Mouse (Mus musculus) embryo, embryonic 11 days (tissue): Measurements from ENCODE around the gene Trpm8.

ENCODE experiments used
- DNase-seq: peaks from one replicate; pipeline ENCODE4 v3.0.0-alpha.2; 2015

Gene Trpm8

GRCm38 (mm10) chr1:88286136-88286845 is 8.8 kb downstream of the Trpm8 start:
- no peak for DNase-seq

- no peak for DNase-seq
These were observed 9.6 kb downstream of the Trpm8 start for GRCm38 (mm10) chr1:88286887-88287696.

- peak; percentile 69 for DNase-seq
These were observed 10.2 kb downstream of the Trpm8 start for GRCm38 (mm10) chr1:88287697-88287980.

GRCm38 (mm10) chr1:88288056-88288788 is 10.8 kb downstream of the Trpm8 start:
- DNase-seq: no peak

GRCm38 (mm10) chr1:88288789-88289127 is 11.3 kb downstream of the Trpm8 start:
- no peak for DNase-seq

- DNase-seq: no peak
These were observed 11.7 kb downstream of the Trpm8 start for GRCm38 (mm10) chr1:88289152-88289551.

DNA sequence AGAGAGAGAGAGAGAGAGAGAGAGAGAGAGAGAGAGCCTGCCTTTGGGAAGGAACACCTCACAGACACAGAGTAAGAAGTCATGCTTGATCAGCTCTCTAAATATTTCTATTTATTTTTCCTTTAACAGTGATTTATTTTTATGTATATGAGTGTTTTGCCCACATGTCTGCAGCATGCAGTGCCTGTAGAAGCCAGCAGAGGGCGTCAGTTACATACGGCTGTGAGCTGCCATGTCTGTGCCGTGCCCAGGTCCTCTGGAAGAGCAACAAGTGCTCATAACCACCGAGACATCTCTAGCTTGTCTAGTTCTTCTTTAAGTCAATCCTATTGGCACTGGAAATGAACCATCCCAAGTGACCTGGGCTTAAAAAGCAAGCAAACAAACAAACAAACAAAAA is 12.5 kb downstream of the Trpm8 start:
- peak; percentile 60 for DNase-seq

GRCm38 (mm10) chr1:88290511-88290910 is 13.1 kb downstream of the Trpm8 start:
- DNase-seq: no peak

GRCm38 (mm10) chr1:88291409-88292005 is 14.0 kb downstream of the Trpm8 start:
- no peak for DNase-seq

DNA sequence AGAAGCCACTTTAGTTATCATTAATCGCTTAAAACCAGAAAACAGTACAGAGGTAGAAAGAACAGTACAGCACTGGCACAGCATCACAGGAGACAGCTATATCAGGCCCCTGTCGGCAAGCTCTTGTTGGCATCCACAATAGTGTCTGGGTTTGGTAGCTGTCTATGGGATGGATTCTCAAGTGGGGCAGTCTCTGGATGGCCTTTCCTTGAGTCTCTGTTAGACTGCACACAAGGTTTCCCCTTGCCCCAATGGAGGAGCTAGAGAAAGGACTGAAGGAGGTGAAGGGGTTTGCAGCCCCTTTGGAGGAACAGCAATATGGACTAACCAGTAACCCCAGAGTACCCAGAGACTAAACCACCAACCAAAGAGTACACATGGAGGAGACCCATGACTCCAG is 14.6 kb downstream of the Trpm8 start:
- no peak for DNase-seq

DNA sequence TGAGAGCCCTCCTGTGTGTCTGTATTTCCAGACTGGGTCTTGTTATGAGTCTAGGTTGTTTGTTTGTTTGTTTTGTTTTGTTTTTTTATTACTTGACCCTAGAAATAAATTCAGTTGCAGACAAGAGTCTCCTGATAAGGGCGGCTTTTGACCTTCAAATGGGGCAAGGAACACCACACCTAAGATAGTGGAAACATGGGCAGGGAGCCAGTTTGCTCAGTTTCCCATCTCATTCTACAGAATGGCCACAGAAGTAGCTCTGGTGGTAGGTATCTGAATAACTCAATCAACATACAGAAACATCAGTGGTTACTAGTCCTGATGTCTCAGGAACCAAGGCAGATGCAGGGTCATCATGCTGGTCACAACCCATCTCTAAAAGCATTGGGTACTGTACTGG is 17.2 kb downstream of the Trpm8 start:
- no peak for DNase-seq

DNA sequence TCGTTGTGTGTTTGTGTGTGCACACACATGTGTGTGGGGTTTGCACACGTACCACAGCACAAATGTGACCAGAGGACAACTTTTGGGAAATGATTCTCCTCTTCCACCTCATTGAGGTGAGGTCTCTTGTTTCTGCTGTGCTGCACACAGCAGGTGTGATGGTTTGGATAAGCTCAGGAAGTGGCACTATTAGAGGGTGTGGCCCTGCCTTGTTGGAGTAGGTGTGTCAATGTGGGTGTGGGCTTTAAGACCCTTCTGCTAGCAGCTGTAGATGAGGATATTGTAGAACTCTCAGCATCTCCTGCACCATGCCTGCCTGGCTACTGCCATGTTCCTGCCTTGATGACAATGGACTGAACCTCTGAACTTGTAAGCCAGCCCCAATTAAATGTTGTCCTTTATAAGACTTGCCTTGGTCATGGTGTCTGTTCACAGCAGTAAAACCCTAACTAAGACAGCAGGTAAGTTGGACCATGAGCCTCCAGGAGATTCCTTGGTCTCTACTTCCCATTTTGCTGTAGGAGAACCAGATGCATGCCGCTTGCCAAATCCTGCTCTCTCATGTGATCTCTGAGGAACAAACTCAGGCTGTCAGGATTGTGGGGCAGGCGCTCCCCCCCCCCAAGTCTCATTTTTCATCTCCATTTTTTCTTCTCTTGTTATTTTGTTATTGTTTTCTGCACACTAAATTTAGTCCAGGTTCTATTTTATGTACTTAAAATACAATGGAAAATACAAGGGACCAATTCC is 18.9 kb downstream of the Trpm8 start:
- no peak for DNase-seq

DNA sequence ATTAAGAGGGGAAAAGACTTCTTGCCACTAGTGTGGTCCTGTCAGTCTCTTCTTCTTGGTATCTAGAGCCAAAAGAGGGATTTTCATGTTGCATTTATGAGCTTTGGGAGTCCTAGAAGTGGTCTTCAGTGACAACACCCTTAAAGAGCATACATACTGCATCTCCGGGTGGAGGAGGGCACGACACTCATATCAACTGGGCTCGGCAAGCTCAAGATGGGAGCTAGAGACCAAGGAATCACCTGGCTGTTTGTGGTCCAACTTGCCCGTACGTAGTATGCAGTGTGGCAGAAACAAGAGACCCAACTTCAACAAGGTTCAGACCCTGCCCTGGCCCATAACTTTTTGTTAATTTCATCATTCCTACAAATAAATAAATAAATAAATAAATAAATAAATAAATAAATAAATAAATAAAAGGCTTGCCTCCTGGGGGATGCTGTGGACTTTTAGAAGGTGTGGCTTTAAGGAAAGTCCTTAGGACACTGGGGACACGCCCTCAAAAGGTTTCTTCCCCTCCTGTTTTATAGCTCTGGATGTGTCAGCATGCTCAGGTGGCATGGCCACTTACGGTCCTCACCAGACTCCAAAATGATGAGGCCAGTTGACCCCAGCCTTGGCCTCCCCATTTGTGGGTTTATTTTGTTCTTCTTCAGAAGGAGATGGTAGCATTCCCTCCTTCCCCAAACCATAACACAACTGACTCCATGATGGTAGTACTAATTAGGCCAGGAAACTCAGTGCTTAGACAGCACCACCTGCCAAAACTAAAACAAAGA is 20.2 kb downstream of the Trpm8 start:
- DNase-seq: peak; percentile 1

DNA sequence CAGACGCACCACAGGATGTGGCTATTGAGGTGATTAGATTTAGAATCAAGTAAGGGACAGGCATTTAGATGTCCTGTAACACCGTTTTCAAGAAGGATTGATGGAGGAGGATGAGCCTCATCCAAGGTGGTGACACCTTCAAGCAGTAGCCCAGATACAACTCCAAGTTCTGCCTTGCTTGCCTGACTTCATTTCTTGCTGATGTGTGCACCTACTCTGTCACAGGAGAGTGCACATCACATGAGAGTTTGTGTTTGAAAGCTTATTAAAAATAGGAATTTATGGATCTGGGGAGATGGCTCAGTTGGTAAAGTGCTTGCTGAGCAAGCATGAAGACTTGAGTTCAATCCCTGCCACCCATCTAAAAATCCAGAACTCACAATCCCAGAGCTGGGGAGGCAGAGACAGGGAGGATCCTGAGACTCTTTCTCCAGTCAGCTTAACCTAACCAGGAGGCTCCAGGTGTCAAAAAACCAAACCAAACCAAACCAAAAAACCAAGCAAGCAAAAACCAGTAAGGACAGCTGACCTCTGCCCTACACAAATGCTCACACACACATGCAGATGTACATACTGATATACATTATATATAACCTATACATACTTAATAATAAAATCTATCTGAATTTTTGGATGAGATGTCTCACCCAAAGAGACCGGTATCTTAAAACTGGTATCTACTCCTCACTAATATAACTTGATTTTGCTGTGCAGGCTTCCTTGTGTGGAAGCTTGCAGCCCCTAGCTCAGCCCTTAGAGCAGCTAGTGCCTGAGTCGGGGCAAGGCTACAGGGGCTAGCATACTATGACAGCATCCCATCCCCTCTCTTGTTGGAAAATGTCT is 21.4 kb downstream of the Trpm8 start:
- DNase-seq: peak; percentile 1

DNA sequence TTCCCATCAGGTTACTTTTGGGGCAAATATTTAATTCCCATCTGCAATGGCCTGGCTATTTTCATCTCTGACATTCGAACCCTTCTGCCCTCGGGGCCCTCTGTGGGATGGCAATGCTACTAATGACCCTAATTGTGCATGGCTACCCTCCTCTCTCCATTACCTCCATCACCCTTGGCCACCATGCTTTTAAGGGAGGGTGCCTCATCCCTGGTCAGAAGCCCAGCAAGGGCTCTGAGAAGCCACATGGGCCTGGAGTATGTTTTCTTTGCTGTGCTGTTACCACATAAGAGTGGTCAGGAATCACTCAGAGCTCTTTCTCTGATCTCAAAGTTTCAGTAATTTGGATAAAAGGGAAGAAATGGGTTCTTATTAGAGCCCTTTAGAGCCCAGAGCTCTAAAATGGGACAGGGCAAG is 22.1 kb downstream of the Trpm8 start:
- peak; percentile 1 for DNase-seq

DNA sequence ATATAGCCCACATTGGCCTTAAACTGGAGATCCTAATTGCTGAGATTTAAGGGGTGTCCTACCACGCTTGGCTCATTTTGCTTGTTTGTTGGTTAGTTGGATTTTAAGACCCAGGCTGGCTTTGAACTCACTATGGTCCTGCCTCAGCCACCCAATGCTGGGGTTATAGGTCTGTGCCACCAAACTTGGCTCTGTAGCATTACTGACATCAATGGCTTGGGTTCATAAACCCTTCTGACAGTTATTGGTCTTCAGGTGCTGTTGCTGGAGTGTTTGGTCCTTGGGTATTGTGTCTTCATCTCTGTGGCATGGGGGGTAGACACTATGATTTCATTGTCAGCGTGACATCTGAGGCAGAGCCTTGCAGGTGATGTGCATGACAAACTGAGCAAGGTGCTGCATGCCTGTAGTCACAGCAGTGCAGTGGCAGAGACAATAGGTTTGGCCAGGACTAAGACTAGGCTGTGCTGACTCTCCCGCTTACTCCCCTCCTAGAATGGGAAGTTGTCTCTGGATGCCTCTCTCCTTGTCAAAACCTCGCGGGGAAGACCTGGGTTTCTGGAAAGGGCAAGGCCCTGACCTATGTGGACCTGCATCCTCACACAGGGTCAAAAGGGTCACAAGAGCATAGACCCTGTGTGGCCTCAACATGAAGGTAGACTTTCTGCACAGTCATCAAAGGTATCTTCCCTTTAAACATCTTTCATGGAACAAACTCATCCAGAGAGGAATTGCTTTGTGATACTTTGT is 23.0 kb downstream of the Trpm8 start:
- DNase-seq: no peak

- peak; percentile 41 for DNase-seq
These were observed 23.9 kb downstream of the Trpm8 start for GRCm38 (mm10) chr1:88301121-88302014.

DNA sequence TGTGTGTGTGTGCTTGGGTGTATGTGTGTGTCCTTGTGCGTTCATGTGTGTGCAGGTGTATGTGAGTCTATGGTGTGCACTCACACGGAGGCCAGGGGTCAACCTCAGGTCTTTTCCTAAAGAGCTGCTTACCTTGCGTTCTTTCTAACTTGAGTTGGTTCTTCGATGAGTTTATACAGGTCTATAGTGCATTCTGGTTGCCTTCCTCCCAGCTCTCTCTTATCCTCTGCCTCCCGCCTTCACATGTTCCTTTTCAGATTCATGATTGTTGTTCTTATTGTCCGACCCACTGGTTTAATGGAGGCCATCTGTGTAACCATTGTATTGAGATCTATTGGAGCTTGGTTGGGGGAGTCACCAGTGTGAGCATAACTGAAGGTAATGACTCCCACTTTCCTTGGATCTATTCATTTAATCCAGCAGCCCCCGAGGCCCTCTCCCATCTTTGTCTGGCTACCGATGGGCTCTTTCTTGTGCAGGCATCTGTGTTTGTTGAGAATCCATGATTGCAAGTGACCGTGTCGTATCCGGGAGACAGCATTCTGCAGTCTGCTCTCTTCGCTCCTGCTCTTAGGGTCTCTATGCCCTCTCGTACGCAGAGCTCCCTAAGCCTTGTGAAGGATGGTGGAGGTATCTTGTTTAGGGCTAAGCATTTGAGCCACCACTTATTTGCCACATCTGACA is 24.7 kb downstream of the Trpm8 start:
- DNase-seq: peak; percentile 6

GRCm38 (mm10) chr1:88303762-88304161 is 26.3 kb downstream of the Trpm8 start:
- no peak for DNase-seq
